Mouse (Mus musculus) ES-E14 (cell line): ENCODE measurements around the gene Ceacam11.

ENCODE experiments used
- CHD2 ChIP-seq: IDR thresholded peaks from 2 replicates; pipeline ENCODE4 v1.6.1; 2014; ENCODE audit warnings: mild to moderate bottlenecking, low read depth, low read length, inconsistent platforms
- ZC3H11A ChIP-seq: IDR thresholded peaks from 2 replicates; pipeline ENCODE4 v1.6.1; 2012; ENCODE audit warnings: low read depth, mild to moderate bottlenecking, inconsistent platforms, low read length, borderline replicate concordance

GRCm38 (mm10) chr7:18009589-18009988 is 37.7 kb downstream of the Ceacam11 start, which contains the start of gene Ceacam13:
- TF ChIP-seq ZC3H11A = no peak
- TF ChIP-seq CHD2 = no peak
